Mouse (Mus musculus) neural tube, embryonic 14.5 days (tissue): Measurements from ENCODE around the gene Gm8138. TPM values are rescaled to one million over a fixed set of nuclear protein-coding genes. Genes with fewer than 3 reads are reported as not detected.
"Not testable (repeated sequence)": the region's sequence is repeated elsewhere in the genome, so short reads cannot be mapped to it uniquely, and the experiment has no call there.

Experiments used
- ATAC-seq: fragments of 200-750 bp; cut with Nextera tagmentation; 2 replicates; pipeline ENCODE4 v1.8.0; 2017; ENCODE audit warnings: low read depth, mild to moderate bottlenecking, moderate TSS enrichment, moderate library complexity
- H3K27ac ChIP-seq: fragments of 300-500 bp; sonication (generic); 2 replicates; pipeline ENCODE4 v1.5.1; 2014; ENCODE audit warnings: low read depth, mild to moderate bottlenecking, control low read depth, low read length, moderate library complexity, mixed read lengths
- H3K27me3 ChIP-seq: fragments of 300-500 bp; sonication (generic); 2 replicates; pipeline ENCODE4 v1.6.1; 2014; ENCODE audit warnings: low read length; ENCODE audit not compliant: control insufficient read depth, insufficient read depth
- H3K36me3 ChIP-seq: fragments of 300-500 bp; sonication (generic); 2 replicates; pipeline ENCODE4 v1.6.1; 2014; ENCODE audit warnings: low read length, mixed read lengths; ENCODE audit not compliant: control insufficient read depth, insufficient read depth
- H3K4me1 ChIP-seq: fragments of 300-500 bp; sonication (generic); 2 replicates; pipeline ENCODE4 v1.6.1; 2014; ENCODE audit warnings: low read length; ENCODE audit not compliant: control insufficient read depth, insufficient read depth
- H3K4me2 ChIP-seq: fragments of 300-500 bp; sonication (generic); 2 replicates; pipeline ENCODE4 v1.6.1; 2014; ENCODE audit warnings: mild to moderate bottlenecking, low read depth, low read length, control low read depth
- H3K4me3 ChIP-seq: fragments of 300-500 bp; sonication (generic); 2 replicates; pipeline ENCODE4 v1.5.1; 2014; ENCODE audit warnings: low read depth, low read length, control low read depth, mixed read lengths
- H3K9ac ChIP-seq: fragments of 300-500 bp; sonication (generic); replicated peaks from 2 replicates; pipeline ENCODE4 v1.6.1; 2014; ENCODE audit warnings: low read depth, mild to moderate bottlenecking, control low read depth, low read length, mixed read lengths
- H3K9me3 ChIP-seq: fragments of 300-500 bp; sonication (generic); 2 replicates; pipeline ENCODE4 v1.6.1; 2016; ENCODE audit warnings: low read length; ENCODE audit not compliant: control insufficient read depth
- WGBS: fragments of 180-500 bp; shearing (Covaris S2); extraction: QIAGEN DNeasy Blood & Tissue Kit; methylation state at CpG from one replicate; pipeline ENCODE4 v1.1.7; 2014; 5-methylcytosine and 5-hydroxymethylcytosine counted together
- polyA plus RNA-seq: library from polyadenylated mRNA; unstranded; fragments of >200 nt; fragmentation: Nextera tagmentation; extraction: Ambion mirVana; gene quantifications from 2 replicates; pipeline ENCODE4 v1.2.1, GENCODE M21; 2014

Gene Gm8138
- polyA plus RNA-seq = not detected in 2 replicates

DNA sequence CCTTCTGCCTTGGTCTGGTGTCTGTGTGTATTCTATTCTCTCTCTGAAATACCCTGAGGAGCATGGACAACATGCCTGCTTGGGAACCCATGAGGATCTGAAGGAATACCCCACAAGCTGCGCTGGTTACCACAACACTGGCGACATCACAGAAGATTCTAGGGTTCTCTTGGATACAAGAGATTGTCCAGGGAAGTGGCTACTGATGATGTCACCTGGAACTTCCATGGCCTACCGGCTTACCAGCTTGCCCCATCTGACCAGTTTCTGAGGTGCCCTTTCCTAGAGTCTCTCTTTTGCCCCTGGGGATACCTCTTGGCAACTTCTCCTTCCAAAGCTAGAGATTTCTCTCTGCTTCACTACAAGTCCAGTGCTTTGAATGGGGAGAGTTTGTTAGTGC is at the start of gene Gm8138:
TSS of gene Gm8138 (minus strand) at position 101 of the 400 bp plus-strand sequence.
- not testable (repeated sequence) for H3K27me3 ChIP-seq, H3K9me3 ChIP-seq, H3K36me3 ChIP-seq, H3K9ac ChIP-seq, H3K4me2 ChIP-seq, H3K27ac ChIP-seq, H3K4me3 ChIP-seq, ATAC-seq, H3K4me1 ChIP-seq
- WGBS = no CpG with 5 or more reads among the region's 3 CpGs

DNA sequence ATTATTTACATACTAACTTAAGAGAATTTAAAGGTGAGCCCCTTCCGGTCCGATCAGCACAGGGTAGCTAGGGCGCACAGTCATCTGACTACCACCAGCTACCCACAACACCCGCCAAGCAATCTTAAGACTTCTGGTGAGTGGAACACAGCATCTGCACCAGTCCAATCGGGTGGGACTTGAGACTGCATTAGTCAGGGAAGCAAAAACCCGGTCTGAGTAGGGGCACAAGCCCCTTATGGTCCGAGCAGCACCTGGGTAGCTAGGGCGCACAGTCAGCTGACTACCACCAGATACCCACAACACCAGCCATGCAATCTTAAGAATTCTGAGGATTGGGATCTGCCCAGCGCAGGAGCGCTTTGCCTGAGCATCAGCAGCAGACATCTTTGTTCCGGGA is 54.4 kb downstream of the Gm8138 start:
- not testable (repeated sequence) for H3K4me2 ChIP-seq, H3K4me3 ChIP-seq, H3K27me3 ChIP-seq, H3K9ac ChIP-seq, H3K9me3 ChIP-seq, H3K4me1 ChIP-seq, H3K36me3 ChIP-seq, ATAC-seq, H3K27ac ChIP-seq
- 85% methylated on average over 11 of the region's 11 CpGs for WGBS

Other genes starting within 250 kb of the Gm8138 start
- not detected in 2 replicates for gene Gm7233, start 236.5 kb downstream of the Gm8138 start, polyA plus RNA-seq
- gene Gm8122, start 181.0 kb downstream of the Gm8138 start, polyA plus RNA-seq = not detected in 2 replicates
- not detected in 2 replicates for gene Gm8126, start 157.7 kb downstream of the Gm8138 start, polyA plus RNA-seq
- 0.17 TPM in 1 of 2 replicates, not detected in the other for gene Gm9732, start 141.3 kb downstream of the Gm8138 start, polyA plus RNA-seq
- not detected in 2 replicates for gene Gm8127, start 122.5 kb downstream of the Gm8138 start, polyA plus RNA-seq
- gene 1700001F09Rik, start 68.5 kb downstream of the Gm8138 start, polyA plus RNA-seq = not detected in 2 replicates
- not detected in 2 replicates for gene Gm5799, start 127.2 kb upstream of the Gm8138 start, polyA plus RNA-seq
- not detected in 2 replicates for gene Gm17654, start 162.8 kb upstream of the Gm8138 start, polyA plus RNA-seq
- not detected in 2 replicates for gene Gm10375, start 191.7 kb upstream of the Gm8138 start, polyA plus RNA-seq